Mouse (Mus musculus) ES-E14 (cell line): ENCODE results near the gene Wbp11. TPM values are rescaled to one million over a fixed set of nuclear protein-coding genes. Genes with fewer than 3 reads are reported as not detected.
A peak's percentile ranks its signal among the peaks of the same experiment; 100 is the strongest.

Experiments
- DNase-seq: peaks from one replicate; pipeline ENCODE4 v3.0.0-alpha.2; 2013; ENCODE audit warnings: low read depth, low spot score
- H3K27ac ChIP-seq: 2 replicates; pipeline ENCODE4 v1.5.1; 2012; ENCODE audit warnings: low read depth, mild to moderate bottlenecking, low read length, moderate library complexity, mixed read lengths; ENCODE audit not compliant: poor library complexity, insufficient read depth, severe bottlenecking
- H3K36me3 ChIP-seq: 2 replicates; pipeline ENCODE4 v1.6.1; 2012; ENCODE audit warnings: mild to moderate bottlenecking, low read length, moderate library complexity, mixed read lengths; ENCODE audit not compliant: control insufficient read depth, poor library complexity, insufficient read depth, severe bottlenecking
- H3K4me1 ChIP-seq, 2 experiments: fragments of 150-350 bp in 1 of 2; sonication (generic) in 1 of 2; 2 replicates each; pipeline ENCODE4 v1.6.1; 2012; ENCODE audit warnings: low read length in 2 of 2, mild to moderate bottlenecking in 1 of 2, mixed read lengths in 1 of 2; ENCODE audit not compliant: control insufficient read depth in 2 of 2, insufficient read depth in 2 of 2, poor library complexity in 1 of 2
- H3K4me3 ChIP-seq, 2 experiments: fragments of 150-350 bp in 1 of 2; sonication (generic) in 1 of 2; 2 replicates each; pipeline ENCODE4 v1.5.1; 2012; ENCODE audit warnings: low read length in 2 of 2, low read depth in 1 of 2, mild to moderate bottlenecking in 1 of 2, mixed read lengths in 1 of 2; ENCODE audit not compliant: insufficient read depth in 1 of 2, poor library complexity in 1 of 2, severe bottlenecking in 1 of 2
- H3K9ac ChIP-seq: 2 replicates; pipeline ENCODE4 v1.6.1; 2012; ENCODE audit warnings: low read depth, mild to moderate bottlenecking, low read length, mixed read lengths; ENCODE audit not compliant: poor library complexity, insufficient read depth, severe bottlenecking
- H3K9me3 ChIP-seq: fragments of 150-350 bp; sonication (generic); 2 replicates; pipeline ENCODE4 v1.6.1; 2012; ENCODE audit warnings: low read depth, mild to moderate bottlenecking, low read length; ENCODE audit not compliant: control insufficient read depth, insufficient read depth
- CHD2 ChIP-seq: IDR thresholded peaks from 2 replicates; pipeline ENCODE4 v1.6.1; 2014; ENCODE audit warnings: mild to moderate bottlenecking, low read depth, low read length, inconsistent platforms
- HCFC1 ChIP-seq: IDR thresholded peaks from 2 replicates; pipeline ENCODE4 v1.6.1; 2012; ENCODE audit warnings: low read length, inconsistent platforms, borderline replicate concordance; ENCODE audit not compliant: insufficient read depth
- MAFK ChIP-seq: IDR thresholded peaks from 2 replicates; pipeline ENCODE4 v1.6.1; 2014; ENCODE audit warnings: mild to moderate bottlenecking, low read depth, low read length, inconsistent platforms; ENCODE audit not compliant: insufficient read depth
- ZC3H11A ChIP-seq: IDR thresholded peaks from 2 replicates; pipeline ENCODE4 v1.6.1; 2012; ENCODE audit warnings: low read depth, mild to moderate bottlenecking, inconsistent platforms, low read length, borderline replicate concordance
- ZNF384 ChIP-seq: IDR thresholded peaks from 2 replicates; pipeline ENCODE4 v1.6.1; 2012; ENCODE audit warnings: low read depth, low read length, inconsistent platforms
- in situ Hi-C, 2 experiments: fragments of 600-800 bp; cut with MboI; formaldehyde crosslinking; loops; one replicate each; pipeline ENCODE4 v1.15.1; 2025; ENCODE audit warnings: low sequenced_read_pairs in 2 of 2, inconsistent platforms in 1 of 2; ENCODE audit not compliant: unreplicated experiment in 2 of 2
- total RNA-seq: library from RNA; depleted of rRNA; stranded (reverse); fragments of 300-350 nt; gene quantifications from 2 replicates; pipeline ENCODE4 v1.2.3, GENCODE M21; 2012

Gene Wbp11
- total RNA-seq, 1 experiment, result 41.7 TPM

DNA sequence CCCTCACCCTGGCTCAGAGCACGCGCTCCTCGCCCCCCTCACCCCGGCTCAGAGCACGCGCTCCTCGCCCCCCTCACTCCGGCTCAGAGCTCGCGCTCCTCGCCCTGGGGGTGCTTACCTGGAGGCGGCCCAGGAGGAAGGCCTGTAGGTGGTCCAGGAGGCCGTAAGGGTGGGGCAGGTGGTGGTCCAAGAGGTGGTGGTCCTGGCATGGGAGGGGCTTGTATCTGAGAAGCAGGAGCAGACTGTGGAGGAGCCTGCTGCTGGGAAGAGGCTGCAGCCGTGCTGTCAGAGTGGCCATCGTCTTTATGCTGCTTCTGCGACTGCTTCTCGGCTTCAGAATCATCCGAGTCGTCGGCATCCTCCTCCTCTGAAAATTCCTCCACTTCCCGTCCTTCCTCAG, 11.2 kb downstream of the Wbp11 start:
- H3K9ac ChIP-seq, result peak overlapping the region; percentile 60; the same call in 1 of the 2 replicates
- H3K4me1 ChIP-seq, result peaks cover 0 to 11% of the 10 kb centered on the region in 2 experiments; a peak in 1 of 4 replicates
- H3K36me3 ChIP-seq, result peaks cover 61% of the 10 kb centered on the region
- no peak for DNase-seq
- peak overlapping the region; percentile 12 to 59; a peak in 3 of 4 replicates for H3K4me3 ChIP-seq
- in situ Hi-C loops, result no loop called here
- no peak overlapping the region for H3K27ac ChIP-seq
- no peaks in the 10 kb centered on the region for H3K9me3 ChIP-seq
- TF ChIP-seq CHD2 (no peak), MAFK (no peak), HCFC1 (no peak), ZC3H11A (no peak), ZNF384 (no peak)

DNA sequence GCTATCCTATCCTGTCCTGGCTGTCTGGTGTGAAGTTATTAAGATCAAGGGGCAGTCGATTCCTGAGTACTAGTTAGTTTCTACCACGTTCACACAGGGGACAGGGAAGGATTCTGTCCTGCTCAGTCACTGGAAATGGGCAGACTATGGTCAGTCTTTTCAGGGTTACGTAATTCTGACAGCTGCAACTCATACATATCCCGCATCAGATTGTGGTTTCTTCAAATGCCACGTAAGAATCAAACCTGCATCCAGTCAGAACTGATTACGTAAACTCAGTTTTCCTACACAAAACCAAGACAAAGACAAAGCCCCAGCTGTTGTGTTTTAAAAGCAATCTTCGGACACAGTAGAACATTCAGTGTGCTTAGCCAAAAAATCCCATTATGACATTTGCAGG, 12.7 kb downstream of the Wbp11 start:
- DNase-seq, result no peak
- Histone ChIP-seq H3K4me1 (peaks cover 0 to 15% of the 10 kb centered on the region in 2 experiments; a peak in 2 of 4 replicates), H3K27ac (no peak overlapping the region), H3K9ac (no peak overlapping the region), H3K4me3 (no peak overlapping the region), H3K9me3 (no peaks in the 10 kb centered on the region), H3K36me3 (peaks cover 51% of the 10 kb centered on the region)
- in situ Hi-C loops, result no loop called here
- no peak for TF ChIP-seq CHD2
- no peak for TF ChIP-seq ZC3H11A
- no peak for TF ChIP-seq ZNF384
- no peak for TF ChIP-seq HCFC1
- no peak for TF ChIP-seq MAFK

DNA sequence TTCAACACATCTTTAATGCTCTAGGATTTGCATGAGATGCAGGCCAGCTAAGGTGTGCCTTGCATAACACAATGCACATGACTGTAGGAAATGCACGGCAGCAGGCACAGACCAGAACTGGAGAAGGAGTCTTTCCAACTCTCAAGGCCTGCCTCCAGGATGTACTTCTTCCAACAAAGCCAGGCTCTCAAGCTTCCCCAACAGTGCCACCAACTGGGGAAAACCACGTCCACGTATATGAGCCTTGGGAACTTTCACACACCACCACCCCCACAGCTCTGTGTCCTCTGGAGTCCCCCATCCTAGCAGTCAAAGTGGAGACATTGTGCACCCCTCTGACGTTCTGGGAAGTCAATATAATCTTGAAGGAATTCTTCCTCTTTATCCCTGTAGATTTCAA, 14.9 kb downstream of the Wbp11 start:
- Histone ChIP-seq H3K36me3 (peaks cover 42% of the 10 kb centered on the region), H3K9me3 (no peaks in the 10 kb centered on the region), H3K4me1 (peaks cover 0 to 19% of the 10 kb centered on the region in 2 experiments; a peak in 2 of 4 replicates), H3K4me3 (no peak overlapping the region), H3K27ac (no peak overlapping the region), H3K9ac (no peak overlapping the region)
- no peak for DNase-seq
- in situ Hi-C loops, result no loop called here
- TF ChIP-seq ZNF384, result no peak
- TF ChIP-seq MAFK, result no peak
- no peak for TF ChIP-seq HCFC1

DNA sequence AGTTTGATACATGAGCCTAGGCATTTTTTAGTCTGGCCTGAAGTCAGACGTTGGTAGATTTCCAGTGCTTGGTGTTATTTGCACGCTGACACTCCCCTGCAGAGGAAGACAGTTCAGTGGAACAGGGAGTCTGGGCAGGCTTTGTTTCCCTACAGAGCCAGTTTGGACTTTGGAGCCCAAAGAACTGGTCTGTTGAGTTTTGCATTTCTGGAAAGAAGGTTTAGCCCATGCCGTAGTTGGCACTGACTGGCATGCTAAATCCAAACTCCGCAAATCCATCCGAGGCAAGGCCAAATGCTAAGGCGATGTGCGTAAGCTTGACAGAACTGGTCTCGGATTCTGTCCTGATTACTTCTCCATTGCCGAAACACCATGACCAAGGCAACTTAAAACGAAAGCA, 16.8 kb downstream of the Wbp11 start:
- H3K4me3 ChIP-seq, result no peak overlapping the region
- no peak overlapping the region for H3K27ac ChIP-seq
- TF ChIP-seq HCFC1 (no peak), MAFK (no peak), ZNF384 (no peak), ZC3H11A (no peak), CHD2 (no peak)
- no peak for DNase-seq
- in situ Hi-C loops, result no loop called here
- H3K9me3 ChIP-seq, result no peaks in the 10 kb centered on the region
- H3K36me3 ChIP-seq, result peaks cover 30% of the 10 kb centered on the region
- H3K9ac ChIP-seq, result no peak overlapping the region
- H3K4me1 ChIP-seq, result peaks cover 0 to 18% of the 10 kb centered on the region in 2 experiments; a peak in 2 of 4 replicates

DNA sequence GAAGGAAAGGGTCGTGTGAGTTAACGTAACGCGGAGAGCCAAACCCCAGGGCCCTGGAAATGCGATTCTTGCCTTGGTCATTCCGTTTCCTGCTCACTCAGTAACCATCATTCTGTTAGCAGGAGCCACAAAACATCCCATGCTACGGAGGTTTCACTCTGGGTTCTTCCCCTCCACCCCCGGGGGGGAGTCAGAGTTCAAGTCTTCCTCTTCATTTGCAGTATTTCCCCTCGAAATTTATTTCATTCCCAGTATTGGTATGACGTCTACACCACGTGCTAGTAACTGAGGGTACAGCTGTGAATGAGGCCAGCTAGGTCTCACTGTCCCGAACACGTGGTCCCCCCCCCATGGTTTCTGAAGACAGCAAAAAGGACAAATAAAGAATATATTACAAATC, 18.4 kb downstream of the Wbp11 start:
- DNase-seq, result no peak
- peak overlapping the region; percentile 93; the same call in 1 of the 2 replicates for H3K9ac ChIP-seq
- peak overlapping the region; percentile 80 to 98 for H3K4me3 ChIP-seq
- TF ChIP-seq HCFC1 (no peak), CHD2 (no peak), MAFK (no peak), ZC3H11A (no peak), ZNF384 (no peak)
- in situ Hi-C loops, result no loop called here
- peaks cover 20% of the 10 kb centered on the region for H3K36me3 ChIP-seq
- no peak overlapping the region; the same call in 1 of the 2 replicates for H3K27ac ChIP-seq
- peaks cover 0 to 18% of the 10 kb centered on the region in 2 experiments; a peak in 2 of 4 replicates for H3K4me1 ChIP-seq
- H3K9me3 ChIP-seq, result no peaks in the 10 kb centered on the region
